8 mouse cellular contexts compared by ENCODE assay signal in the genomic region with DNA sequence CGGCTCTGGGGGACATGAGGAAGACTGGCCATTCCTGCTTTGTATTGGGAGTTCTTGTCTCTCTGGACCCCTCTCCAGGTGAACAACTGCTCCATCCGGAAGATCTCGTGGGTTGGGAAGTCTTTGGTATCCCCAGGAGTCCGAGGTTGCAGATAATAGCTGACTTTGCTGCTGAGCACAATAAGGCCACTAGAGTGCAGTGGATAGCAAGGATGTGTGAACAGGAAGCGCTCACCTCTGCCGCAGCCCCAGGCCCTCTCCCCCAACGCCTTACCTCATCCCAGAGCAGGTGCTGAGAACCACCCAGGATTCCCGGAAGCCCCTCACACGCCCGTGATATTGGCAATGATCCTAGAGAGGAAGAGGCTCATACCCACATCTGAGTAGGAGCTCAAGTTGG. TPM values are rescaled to one million over a fixed set of nuclear protein-coding genes. Genes with fewer than 3 reads are reported as not detected.
DNase-seq lines count a peak whose midpoint lies in the region; ATAC-seq and TF ChIP-seq lines count a peak whose summit lies in the region.

No protein-coding gene starts in this region.

- no peak for ATAC-seq in heart, embryonic 13.5 days (ENCODE audit: extremely low read depth, insufficient number of reproducible peaks, low FRiP score, low TSS enrichment)
- no peak for ATAC-seq in limb, embryonic 13.5 days (ENCODE audit: low FRiP score, low read depth)
- ATAC-seq in neural tube, embryonic 12.5 days (ENCODE audit: low FRiP score, low read depth), result peak; percentile 52; the same call in 1 of the 2 replicates

- TF ChIP-seq CTCF in heart, adult 2 months (IDR thresholded peaks at IDR 0.05), result peak; percentile 58

- no peak overlapping the region for H3K9ac ChIP-seq in heart, adult 2 months (ENCODE audit: low read depth, low read length)
- 0 out of 2 replicates have a peak overlapping the region, but pooled peaks have one; percentile 9 for H3K9ac ChIP-seq in heart, embryonic 13.5 days
- 0 out of 2 replicates have a peak overlapping the region, but pooled peaks have one; percentile 19 for H3K9ac ChIP-seq in limb, embryonic 13.5 days
- H3K9ac ChIP-seq in neural tube, embryonic 12.5 days, result no peak overlapping the region

- no peak overlapping the region for H3K4me3 ChIP-seq in heart, adult 2 months
- H3K4me3 ChIP-seq in heart, embryonic 13.5 days, result no peak overlapping the region
- H3K4me3 ChIP-seq in limb, embryonic 13.5 days, result no peak overlapping the region
- no peak overlapping the region for H3K4me3 ChIP-seq in neural tube, embryonic 12.5 days

- no peak for TF ChIP-seq POLR2A in heart, adult 2 months (IDR thresholded peaks at IDR 0.05; ENCODE audit: insufficient read depth, low read depth, low read length)

- H3K4me1 ChIP-seq in heart, adult 2 months (ENCODE audit: control insufficient read depth, insufficient read depth, low read length), result peaks cover 8% of the 10 kb centered on the region
- peaks cover 60% of the 10 kb centered on the region for H3K4me1 ChIP-seq in heart, embryonic 13.5 days
- H3K4me1 ChIP-seq in limb, embryonic 13.5 days, result peaks cover 61% of the 10 kb centered on the region
- peaks cover 29% of the 10 kb centered on the region for H3K4me1 ChIP-seq in neural tube, embryonic 12.5 days

- 5% methylated on average over 10 of the region's 10 CpGs for WGBS in heart, adult 2 months
- 3% methylated on average over 10 of the region's 10 CpGs for WGBS in heart, embryonic 13.5 days
- WGBS in limb, embryonic 13.5 days, result 1% methylated on average over 10 of the region's 10 CpGs
- WGBS in neural tube, embryonic 12.5 days, result 3% methylated on average over 10 of the region's 10 CpGs

- H3K4me2 ChIP-seq in heart, embryonic 13.5 days, result peak overlapping the region; percentile 65; the same call in 1 of the 2 replicates
- peak overlapping the region; percentile 39 for H3K4me2 ChIP-seq in limb, embryonic 13.5 days (replicated peaks)
- peak overlapping the region; percentile 32 for H3K4me2 ChIP-seq in neural tube, embryonic 12.5 days (replicated peaks)

- H3K27me3 ChIP-seq in heart, adult 2 months (ENCODE audit: control insufficient read depth, insufficient read depth, low read length), result peaks cover 11% of the 10 kb centered on the region; the same call in 1 of the 2 replicates
- H3K27me3 ChIP-seq in heart, embryonic 13.5 days (replicated peaks), result peaks cover 67% of the 10 kb centered on the region
- peaks cover 64% of the 10 kb centered on the region for H3K27me3 ChIP-seq in limb, embryonic 13.5 days
- H3K27me3 ChIP-seq in neural tube, embryonic 12.5 days (replicated peaks), result peaks cover 52% of the 10 kb centered on the region

- no peak overlapping the region for H3K27ac ChIP-seq in heart, adult 2 months
- H3K27ac ChIP-seq in heart, embryonic 13.5 days (replicated peaks), result no peak overlapping the region
- H3K27ac ChIP-seq in limb, embryonic 13.5 days, result no peak overlapping the region
- no peak overlapping the region for H3K27ac ChIP-seq in neural tube, embryonic 12.5 days

- no peak for TF ChIP-seq EP300 in heart, adult 2 months (IDR thresholded peaks at IDR 0.05; ENCODE audit: insufficient read depth, low read depth, low read length)

- intact Hi-C loops in heart, adult 2 months (cut with DNase I), result no loop called here
- intact Hi-C loops in gastrocnemius, postnatal 36 days (cut with DNase I), result no loop called here

- H3K79me2 ChIP-seq in heart, adult 2 months (replicated peaks; ENCODE audit: control insufficient read depth, insufficient read depth, low read length), result no peaks in the 10 kb centered on the region

- no peaks in the 10 kb centered on the region for H3K36me3 ChIP-seq in heart, adult 2 months (ENCODE audit: control insufficient read depth, insufficient read depth, low read length)
- H3K36me3 ChIP-seq in heart, embryonic 13.5 days, result no peaks in the 10 kb centered on the region
- no peaks in the 10 kb centered on the region for H3K36me3 ChIP-seq in limb, embryonic 13.5 days
- no peaks in the 10 kb centered on the region for H3K36me3 ChIP-seq in neural tube, embryonic 12.5 days

- peak; percentile 25 to 29 for DNase-seq in heart, adult 2 months
- no peak for DNase-seq in heart, postnatal 4 days
- peak; percentile 89 for DNase-seq in R1 (ENCODE audit: low read depth, low spot score)
- DNase-seq in adrenal gland, postnatal 4 days (ENCODE audit: low spot score in 2 of 2), result no peak
- no peak for DNase-seq in gastrocnemius, postnatal 36 days

- no peaks in the 10 kb centered on the region for H3K9me3 ChIP-seq in heart, embryonic 13.5 days
- H3K9me3 ChIP-seq in limb, embryonic 13.5 days, result no peaks in the 10 kb centered on the region
- no peaks in the 10 kb centered on the region for H3K9me3 ChIP-seq in neural tube, embryonic 12.5 days

RNA-seq across cellular contexts. Expression of a gene that starts 7.4 kb away (rescaled TPM):
- total RNA-seq in heart, adult 2 months (2021), result 1 to 10 TPM in 1 of 2 experiments, under 1 TPM in 1; 0.73 to 1.6 TPM
- polyA plus RNA-seq in heart, adult 2 months (2012; rRNA removed), result 7.1 and 10.0 TPM in 2 replicates
- total RNA-seq in heart, postnatal 4 days (2021), result 1 to 10 TPM; 2.4 to 3.2 TPM
- 11.7 and 12.8 TPM in 2 replicates for polyA plus RNA-seq in heart, embryonic 13.5 days (2015; fragmentation: Nextera tagmentation; extraction: Ambion mirVana)
- 26.5 and 28.5 TPM in 2 replicates for polyA plus RNA-seq in limb, embryonic 13.5 days (2015; fragmentation: Nextera tagmentation; extraction: Ambion mirVana)
- polyA plus RNA-seq in neural tube, embryonic 12.5 days (2016; fragmentation: Nextera tagmentation; extraction: Ambion mirVana), result 0.98 and 1.2 TPM in 2 replicates
- total RNA-seq in adrenal gland, postnatal 4 days (2021), result 1 to 10 TPM; 5.6 to 6.8 TPM
- total RNA-seq in gastrocnemius, postnatal 36 days (2021), result 1 to 10 TPM; 1.7 to 1.8 TPM

RNA-seq across cellular contexts. Expression of a gene that starts 13.3 kb away (rescaled TPM):
- total RNA-seq in heart, adult 2 months (2021), result 1 to 10 TPM; 7.2 to 8.4 TPM
- 21.3 TPM in 2 replicates for polyA plus RNA-seq in heart, adult 2 months (2012; rRNA removed)
- 1 to 10 TPM; 4.1 to 4.5 TPM for total RNA-seq in heart, postnatal 4 days (2021)
- polyA plus RNA-seq in heart, embryonic 13.5 days (2015; fragmentation: Nextera tagmentation; extraction: Ambion mirVana), result 3.2 and 3.4 TPM in 2 replicates
- polyA plus RNA-seq in limb, embryonic 13.5 days (2015; fragmentation: Nextera tagmentation; extraction: Ambion mirVana), result 27.4 and 29.2 TPM in 2 replicates
- 9.6 and 11.9 TPM in 2 replicates for polyA plus RNA-seq in neural tube, embryonic 12.5 days (2016; fragmentation: Nextera tagmentation; extraction: Ambion mirVana)
- total RNA-seq in adrenal gland, postnatal 4 days (2021), result 10 to 100 TPM; 10.1 to 11.4 TPM
- total RNA-seq in gastrocnemius, postnatal 36 days (2021), result 1 to 10 TPM; 1.7 to 1.8 TPM

RNA-seq across cellular contexts. Expression of a gene that starts 30.4 kb away (rescaled TPM):
- total RNA-seq in heart, adult 2 months (2021), result 1 to 10 TPM; 2.1 to 2.5 TPM
- 3.1 and 3.3 TPM in 2 replicates for polyA plus RNA-seq in heart, adult 2 months (2012; rRNA removed)
- total RNA-seq in heart, postnatal 4 days (2021), result under 1 TPM; 0.52 to 0.79 TPM
- polyA plus RNA-seq in heart, embryonic 13.5 days (2015; fragmentation: Nextera tagmentation; extraction: Ambion mirVana), result 0.31 and 0.33 TPM in 2 replicates
- 0.17 and 0.19 TPM in 2 replicates for polyA plus RNA-seq in limb, embryonic 13.5 days (2015; fragmentation: Nextera tagmentation; extraction: Ambion mirVana)
- polyA plus RNA-seq in neural tube, embryonic 12.5 days (2016; fragmentation: Nextera tagmentation; extraction: Ambion mirVana), result 0.11 and 0.13 TPM in 2 replicates
- 1 to 10 TPM; 2.6 to 3.0 TPM for total RNA-seq in adrenal gland, postnatal 4 days (2021)
- total RNA-seq in gastrocnemius, postnatal 36 days (2021), result under 1 TPM; 0.43 to 0.76 TPM

Comparison
In these comparisons a context has a peak if more than half of its experiments do, and no peak if none do; other contexts are left out.
1. DNase-seq: peak in heart, adult 2 months (2 of 2) and R1 (single experiment); none in heart, postnatal 4 days (single experiment), adrenal gland, postnatal 4 days (0 of 2) and gastrocnemius, postnatal 36 days (0 of 2).
2. H3K9ac ChIP-seq: peak in heart, embryonic 13.5 days (single experiment) and limb, embryonic 13.5 days (single experiment); none in heart, adult 2 months (single experiment) and neural tube, embryonic 12.5 days (single experiment).
3. Peak in every context shown above with its lines, with median percentiles within 50 percentile points of each other: H3K4me2 ChIP-seq.